Mouse (Mus musculus): Measurements from ENCODE around the gene Pnldc1.

Pnldc1 gene

GRCm38 (mm10) chr17:12910391-12910790 is 361 bp upstream of the Pnldc1 start:
- DNase-seq (ENCODE audit: low read depth, low spot score) = no peak

GRCm38 (mm10) chr17:12906436-12906835 is 3.6 kb downstream of the Pnldc1 start:
- DNase-seq (ENCODE audit: low read depth, low spot score) = no peak

GRCm38 (mm10) chr17:12905810-12906209 is 4.2 kb downstream of the Pnldc1 start:
- DNase-seq (ENCODE audit: low read depth, low spot score) = no peak

GRCm38 (mm10) chr17:12904349-12904748 is 5.7 kb downstream of the Pnldc1 start:
- no peak for DNase-seq (ENCODE audit: low read depth, low spot score)

- no peak for DNase-seq (ENCODE audit: low read depth, low spot score)
Observed at GRCm38 (mm10) chr17:12903372-12904333, 6.4 kb downstream of the Pnldc1 start.

- DNase-seq (ENCODE audit: low read depth, low spot score) = no peak
Observed at GRCm38 (mm10) chr17:12902291-12902690, 7.7 kb downstream of the Pnldc1 start.

- DNase-seq (ENCODE audit: low read depth, low spot score) = peak; percentile 7
Observed at GRCm38 (mm10) chr17:12898607-12899006, 11.4 kb downstream of the Pnldc1 start.

GRCm38 (mm10) chr17:12897674-12898073 is 12.4 kb downstream of the Pnldc1 start:
- DNase-seq (ENCODE audit: low read depth, low spot score) = no peak

- DNase-seq (ENCODE audit: low read depth, low spot score) = no peak
Observed at GRCm38 (mm10) chr17:12892033-12892432, 18.0 kb downstream of the Pnldc1 start.

- DNase-seq (ENCODE audit: low read depth, low spot score) = no peak
Observed at GRCm38 (mm10) chr17:12891054-12891453, 19.0 kb downstream of the Pnldc1 start.

- no peak for DNase-seq (ENCODE audit: low read depth, low spot score)
Observed at GRCm38 (mm10) chr17:12887021-12887775, 22.8 kb downstream of the Pnldc1 start.

GRCm38 (mm10) chr17:12886620-12887019 is 23.4 kb downstream of the Pnldc1 start:
- DNase-seq (ENCODE audit: low read depth, low spot score) = no peak

GRCm38 (mm10) chr17:12881216-12881615 is 28.8 kb downstream of the Pnldc1 start:
- DNase-seq (ENCODE audit: low read depth, low spot score) = no peak

GRCm38 (mm10) chr17:12880178-12880577 is 29.9 kb downstream of the Pnldc1 start:
- DNase-seq (ENCODE audit: low read depth, low spot score) = peak; percentile 90

GRCm38 (mm10) chr17:12875734-12876133 is 34.3 kb downstream of the Pnldc1 start, which contains the start of gene Mrgprh:
TSS of gene Mrgprh (plus strand) at chr17:12876034.
- DNase-seq (ENCODE audit: low read depth, low spot score) = no peak

GRCm38 (mm10) chr17:12872275-12873028 is 37.6 kb downstream of the Pnldc1 start:
- peak; percentile 40 for DNase-seq (ENCODE audit: low read depth, low spot score)

GRCm38 (mm10) chr17:12868640-12869039 is 41.4 kb downstream of the Pnldc1 start:
- DNase-seq (ENCODE audit: low read depth, low spot score) = no peak

- DNase-seq (ENCODE audit: low read depth, low spot score) = no peak
Observed at GRCm38 (mm10) chr17:12868043-12868442, 42.0 kb downstream of the Pnldc1 start, which contains the start of gene Mas1. TSS of gene Mas1 (minus strand) at chr17:12868143.

- DNase-seq (ENCODE audit: low read depth, low spot score) = no peak
Observed at GRCm38 (mm10) chr17:12866853-12867252, 43.2 kb downstream of the Pnldc1 start.

GRCm38 (mm10) chr17:12865407-12865806 is 44.6 kb downstream of the Pnldc1 start:
- no peak for DNase-seq (ENCODE audit: low read depth, low spot score)

- DNase-seq (ENCODE audit: low read depth, low spot score) = no peak
Observed at GRCm38 (mm10) chr17:12864111-12864510, 45.9 kb downstream of the Pnldc1 start.
